Mouse (Mus musculus) forebrain, embryonic 14.5 days (tissue): Measurements from ENCODE around the gene E130309D02Rik. TPM values are rescaled to one million over a fixed set of nuclear protein-coding genes. Genes with fewer than 3 reads are reported as not detected.

Source experiments
- ATAC-seq: fragments of 200-750 bp; cut with Nextera tagmentation; 2 replicates; pipeline ENCODE4 v1.8.0; 2017; ENCODE audit warnings: mild to moderate bottlenecking, moderate library complexity
- DNase-seq: peaks from one replicate; pipeline ENCODE4 v3.0.0-alpha.2; 2015; ENCODE audit warnings: low spot score
- H3K27ac ChIP-seq: fragments of 300-500 bp; sonication (generic); 2 replicates; pipeline ENCODE4 v1.5.1; 2014; ENCODE audit warnings: low read depth, mild to moderate bottlenecking, control low read depth, low read length, moderate library complexity
- H3K27me3 ChIP-seq: fragments of 300-500 bp; sonication (generic); replicated peaks from 2 replicates; pipeline ENCODE4 v1.6.1; 2014; ENCODE audit warnings: low read length, control low read depth, mixed read lengths; ENCODE audit not compliant: control insufficient read depth, insufficient read depth
- H3K36me3 ChIP-seq: fragments of 300-500 bp; sonication (generic); 2 replicates; pipeline ENCODE4 v1.6.1; 2014; ENCODE audit warnings: low read length, control low read depth; ENCODE audit not compliant: control insufficient read depth, insufficient read depth
- H3K4me1 ChIP-seq: fragments of 300-500 bp; sonication (generic); 2 replicates; pipeline ENCODE4 v1.6.1; 2014; ENCODE audit warnings: antibody characterized with exemption, low read length, control low read depth; ENCODE audit not compliant: control insufficient read depth, insufficient read depth
- H3K4me2 ChIP-seq: fragments of 300-500 bp; sonication (generic); 2 replicates; pipeline ENCODE4 v1.6.1; 2014; ENCODE audit warnings: mild to moderate bottlenecking, control low read depth, low read length
- H3K4me3 ChIP-seq: fragments of 300-500 bp; sonication (generic); 2 replicates; pipeline ENCODE4 v1.5.1; 2014; ENCODE audit warnings: low read depth, low read length, control low read depth
- H3K9ac ChIP-seq: fragments of 300-500 bp; sonication (generic); 2 replicates; pipeline ENCODE4 v1.6.1; 2014; ENCODE audit warnings: mild to moderate bottlenecking, low read length, control low read depth, moderate library complexity
- H3K9me3 ChIP-seq: fragments of 300-500 bp; sonication (generic); replicated peaks from 2 replicates; pipeline ENCODE4 v1.6.1; 2016; ENCODE audit warnings: low read length, control low read depth, mixed read lengths; ENCODE audit not compliant: control insufficient read depth
- WGBS: fragments of 180-500 bp; shearing (Covaris S2); extraction: QIAGEN DNeasy Blood & Tissue Kit; methylation state at CpG from one replicate; pipeline ENCODE4 v1.1.7; 2014; 5-methylcytosine and 5-hydroxymethylcytosine counted together
- polyA plus RNA-seq: library from polyadenylated mRNA; unstranded; fragments of >200 nt; fragmentation: Nextera tagmentation; extraction: Ambion mirVana; gene quantifications from 2 replicates; pipeline ENCODE4 v1.2.1, GENCODE M21; 2014

The E130309D02Rik gene
- polyA plus RNA-seq, 1 experiment from 2014 or later, result 32.3 TPM

DNA sequence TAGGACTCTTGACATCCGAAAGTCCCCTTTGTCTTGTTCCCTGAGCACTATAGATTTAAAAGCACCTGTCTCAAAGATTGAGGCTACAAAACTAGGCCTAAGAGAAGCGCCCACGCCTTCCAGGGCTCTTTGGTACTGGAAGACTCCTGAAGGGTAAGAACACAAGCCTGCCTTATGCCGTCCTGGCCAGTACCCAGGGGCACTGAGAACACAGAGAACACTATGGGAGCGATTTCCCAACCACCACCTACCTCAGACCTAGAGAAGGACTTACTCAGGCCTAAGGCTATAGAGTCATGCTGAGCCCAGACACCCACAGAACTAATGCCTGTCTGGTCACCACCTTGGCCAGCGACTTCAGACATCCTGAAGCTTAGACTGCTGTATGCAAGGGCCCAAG, 48.4 kb downstream of the E130309D02Rik start:
- H3K4me1 ChIP-seq, result peaks cover 14% of the 10 kb centered on the region
- no peaks in the 10 kb centered on the region for H3K9me3 ChIP-seq
- DNase-seq (no peak), ATAC-seq (no peak)
- 82% methylated on average over 6 of the region's 6 CpGs for WGBS
- no peak overlapping the region for H3K27ac ChIP-seq
- H3K27me3 ChIP-seq, result no peaks in the 10 kb centered on the region
- H3K9ac ChIP-seq, result no peak overlapping the region
- no peak overlapping the region for H3K4me2 ChIP-seq
- H3K4me3 ChIP-seq, result no peak overlapping the region
- peaks cover 31% of the 10 kb centered on the region for H3K36me3 ChIP-seq

DNA sequence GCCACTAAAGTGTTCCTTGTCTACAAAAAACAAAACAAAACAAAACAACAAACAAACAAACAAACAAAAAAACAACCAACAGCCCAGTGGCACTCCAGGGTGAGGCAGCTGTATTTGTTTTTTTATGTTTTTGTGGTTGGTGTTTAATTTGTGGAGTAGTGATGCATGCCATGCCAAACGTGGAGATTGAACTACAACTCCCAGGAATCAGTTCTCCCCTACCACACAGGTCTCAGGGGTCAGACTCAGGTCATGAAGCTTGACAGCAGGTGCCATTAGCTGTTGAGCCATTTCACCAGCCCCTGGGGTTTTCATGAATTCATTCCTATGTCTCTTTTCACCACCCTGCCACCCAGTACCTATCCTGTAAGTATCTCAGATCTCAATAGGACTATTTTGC, 49.8 kb downstream of the E130309D02Rik start:
- Histone ChIP-seq H3K4me2 (no peak overlapping the region), H3K9ac (no peak overlapping the region), H3K4me3 (no peak overlapping the region), H3K4me1 (peaks cover 10% of the 10 kb centered on the region), H3K9me3 (no peaks in the 10 kb centered on the region), H3K27ac (no peak overlapping the region), H3K27me3 (no peaks in the 10 kb centered on the region), H3K36me3 (peaks cover 45% of the 10 kb centered on the region)
- ATAC-seq (no peak), DNase-seq (no peak)
- WGBS, result 56% methylated on average over 1 of the region's 1 CpGs

DNA sequence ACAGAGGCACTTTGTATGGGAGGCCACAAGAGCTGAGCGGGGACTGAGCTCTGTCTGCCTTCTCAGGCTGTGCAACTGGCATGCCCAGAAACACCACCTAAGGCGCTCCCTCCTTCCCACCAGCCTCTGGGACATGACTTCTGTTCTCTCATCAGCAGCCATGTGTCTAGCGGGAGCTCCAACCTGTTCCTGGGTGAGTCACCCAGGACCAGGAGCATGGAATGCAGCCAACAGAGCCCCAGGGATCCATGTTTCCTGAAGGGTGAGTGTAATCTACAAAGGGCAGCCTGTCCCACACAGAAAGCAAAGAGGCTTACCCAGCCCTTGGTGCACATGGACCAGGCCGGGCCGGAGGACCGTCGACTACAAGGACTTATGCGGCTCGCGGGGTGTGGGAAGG, 50.5 kb downstream of the E130309D02Rik start:
- Histone ChIP-seq H3K36me3 (peaks cover 52% of the 10 kb centered on the region), H3K9ac (no peak overlapping the region), H3K4me1 (peaks cover 8% of the 10 kb centered on the region; the same call in 1 of the 2 replicates), H3K4me2 (no peak overlapping the region), H3K4me3 (no peak overlapping the region), H3K27ac (no peak overlapping the region), H3K9me3 (no peaks in the 10 kb centered on the region), H3K27me3 (no peaks in the 10 kb centered on the region)
- ATAC-seq, result no peak
- WGBS, result 91% methylated on average over 10 of the region's 10 CpGs
- no peak for DNase-seq

DNA sequence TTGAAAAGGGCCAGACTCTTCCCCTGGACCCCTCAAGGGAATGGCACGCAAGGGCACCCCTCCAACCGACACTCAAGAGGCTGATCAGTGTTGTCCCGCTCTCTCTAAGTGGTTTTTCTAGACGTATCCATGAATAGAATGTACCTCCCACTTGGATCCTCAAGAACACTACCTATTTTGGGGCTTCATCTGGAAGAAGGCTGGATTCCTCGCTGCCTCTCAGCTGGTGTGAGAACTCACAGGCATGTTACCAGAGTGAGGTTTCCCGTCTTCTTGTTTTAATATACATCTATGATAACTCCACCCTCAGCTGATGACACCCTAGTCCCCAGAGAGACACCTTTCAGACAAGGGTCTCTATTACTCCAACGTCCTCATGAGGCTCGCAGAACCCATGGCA, 53.5 kb downstream of the E130309D02Rik start:
- WGBS, result 91% methylated on average over 8 of the region's 8 CpGs
- no peaks in the 10 kb centered on the region for H3K4me1 ChIP-seq
- H3K27me3 ChIP-seq, result peaks cover 8% of the 10 kb centered on the region
- ATAC-seq, result no peak
- no peak overlapping the region for H3K4me2 ChIP-seq
- H3K9me3 ChIP-seq, result no peaks in the 10 kb centered on the region
- no peak overlapping the region for H3K9ac ChIP-seq
- no peak overlapping the region for H3K4me3 ChIP-seq
- H3K27ac ChIP-seq, result no peak overlapping the region
- peaks cover 76% of the 10 kb centered on the region for H3K36me3 ChIP-seq
- no peak for DNase-seq

DNA sequence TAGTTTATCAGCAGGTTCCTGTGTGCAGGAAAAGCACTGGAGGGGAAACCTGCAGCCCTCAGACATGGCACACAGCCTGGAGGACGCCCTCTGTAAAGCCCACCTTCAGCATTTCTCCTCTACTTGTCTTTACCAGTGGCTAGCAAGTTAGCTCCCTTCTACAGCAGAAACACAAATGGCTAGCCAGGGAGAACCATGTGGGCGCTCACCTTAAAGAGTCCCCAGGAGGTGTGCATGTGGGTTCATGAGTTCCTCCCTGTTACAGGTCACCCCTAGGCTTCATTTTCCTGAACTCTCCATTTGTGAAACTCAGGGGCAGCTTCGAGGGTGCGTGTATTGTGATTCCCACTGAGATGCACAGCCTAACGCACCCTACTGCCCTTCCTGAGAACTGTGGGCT, 59.4 kb downstream of the E130309D02Rik start:
- Histone ChIP-seq H3K4me1 (peaks cover 2% of the 10 kb centered on the region; the same call in 1 of the 2 replicates), H3K4me2 (no peak overlapping the region), H3K27me3 (peaks cover 54% of the 10 kb centered on the region), H3K4me3 (no peak overlapping the region), H3K36me3 (peaks cover 90% of the 10 kb centered on the region), H3K9ac (no peak overlapping the region), H3K9me3 (no peaks in the 10 kb centered on the region), H3K27ac (no peak overlapping the region)
- no peak for ATAC-seq
- no peak for DNase-seq
- 86% methylated on average over 5 of the region's 5 CpGs for WGBS

DNA sequence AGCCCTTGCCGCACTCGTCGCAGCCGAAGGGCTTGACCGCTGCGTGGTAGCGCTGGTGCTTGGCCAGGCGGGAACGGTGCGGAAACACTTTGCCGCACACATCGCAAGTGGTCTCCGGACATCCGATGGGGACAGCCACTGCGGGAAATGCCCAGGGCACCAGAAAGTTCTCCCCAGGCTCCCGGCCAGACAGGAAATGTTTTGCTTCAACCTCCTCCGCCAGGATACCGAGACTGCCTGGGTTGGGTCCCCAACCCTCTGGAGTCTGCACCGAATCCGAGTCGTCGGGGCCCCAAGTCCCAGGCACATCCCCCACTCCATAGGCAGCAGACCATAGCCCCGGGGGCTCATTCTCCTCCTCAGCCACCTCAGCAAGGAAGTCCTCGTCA, 60.0 kb downstream of the E130309D02Rik start:
- no peaks in the 10 kb centered on the region for H3K9me3 ChIP-seq
- peaks cover 54% of the 10 kb centered on the region for H3K27me3 ChIP-seq
- H3K4me2 ChIP-seq, result no peak overlapping the region
- DNase-seq (no peak), ATAC-seq (no peak)
- H3K9ac ChIP-seq, result no peak overlapping the region
- H3K4me3 ChIP-seq, result no peak overlapping the region
- 23% methylated on average over 24 of the region's 24 CpGs for WGBS
- H3K27ac ChIP-seq, result no peak overlapping the region
- peaks cover 2% of the 10 kb centered on the region; the same call in 1 of the 2 replicates for H3K4me1 ChIP-seq
- peaks cover 83% of the 10 kb centered on the region for H3K36me3 ChIP-seq

DNA sequence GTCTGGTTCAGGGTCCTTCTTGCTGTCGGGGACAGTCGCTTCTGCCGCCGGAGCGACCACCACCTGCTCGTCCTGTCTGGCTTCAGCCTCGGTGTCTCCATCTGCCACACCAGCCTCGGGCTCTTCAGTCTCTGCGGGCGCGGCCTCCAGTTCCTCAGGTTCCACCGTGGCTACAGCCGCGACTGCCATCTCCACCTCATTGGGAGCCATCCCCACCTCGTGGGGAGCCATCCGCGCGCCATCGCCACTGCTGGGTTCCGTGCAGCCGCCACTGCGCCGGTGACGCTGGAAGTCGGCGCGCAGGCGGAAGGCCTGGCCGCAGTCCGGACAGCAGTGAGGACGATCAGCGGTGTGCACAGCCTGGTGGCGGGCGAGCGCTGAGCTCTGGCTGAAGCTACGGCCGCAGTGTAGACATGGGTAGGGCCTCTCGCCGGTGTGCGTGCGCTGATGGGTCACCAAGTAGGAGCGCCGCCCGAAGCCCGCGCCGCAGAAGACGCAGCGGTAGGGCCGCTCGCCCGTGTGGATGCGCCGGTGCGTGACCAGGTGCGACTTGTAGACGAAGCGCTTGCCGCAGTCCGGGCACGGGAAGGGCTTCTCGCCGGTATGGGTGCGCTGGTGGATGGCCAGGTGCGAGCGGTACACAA, 60.6 kb downstream of the E130309D02Rik start:
- H3K36me3 ChIP-seq, result peaks cover 82% of the 10 kb centered on the region

DNA sequence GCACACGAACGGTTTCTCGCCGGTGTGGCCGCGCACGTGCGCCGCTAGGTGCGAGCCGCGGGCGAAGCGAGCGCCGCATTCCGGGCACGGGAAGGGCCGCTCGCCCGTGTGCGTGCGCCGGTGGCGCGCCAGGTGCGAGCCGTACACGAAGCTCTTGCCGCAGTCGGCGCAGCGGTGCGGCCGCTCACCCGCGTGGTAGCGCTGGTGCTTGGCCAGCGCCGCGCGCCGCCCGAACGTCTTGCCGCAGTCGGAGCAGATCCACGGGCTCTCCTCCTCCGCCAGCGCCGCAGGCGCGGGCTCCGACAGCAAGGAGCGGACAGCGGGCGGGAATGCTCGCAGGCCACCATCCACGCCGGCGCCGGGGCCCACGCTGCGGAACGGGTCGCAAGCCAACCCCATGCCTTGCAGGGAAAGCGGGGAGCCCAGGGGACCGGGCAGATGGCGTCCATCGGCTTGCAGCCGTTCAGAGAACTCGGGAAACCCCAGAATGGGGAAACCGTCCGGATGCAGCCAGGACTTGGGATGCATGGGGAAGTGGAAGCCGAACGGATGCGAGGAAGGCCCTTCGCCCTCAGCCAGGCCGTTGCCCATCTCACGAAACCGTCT, 61.2 kb downstream of the E130309D02Rik start:
- Histone ChIP-seq H3K27me3 (peaks cover 54% of the 10 kb centered on the region), H3K36me3 (peaks cover 83% of the 10 kb centered on the region), H3K4me1 (peaks cover 2% of the 10 kb centered on the region; the same call in 1 of the 2 replicates), H3K4me3 (peak overlapping the region; percentile 31), H3K9me3 (no peaks in the 10 kb centered on the region), H3K4me2 (peak overlapping the region; percentile 61), H3K9ac (peak overlapping the region; percentile 35), H3K27ac (no peak overlapping the region)
- peak; percentile 38; the same call in 1 of the 2 replicates for ATAC-seq
- DNase-seq, result peak; percentile 49
- 8% methylated on average over 74 of the region's 81 CpGs for WGBS

More for the DNA sequence above, 60.6 kb downstream of the E130309D02Rik start:
- H3K27me3 ChIP-seq, result peaks cover 54% of the 10 kb centered on the region
- H3K4me2 ChIP-seq, result peak overlapping the region; percentile 61; the same call in 1 of the 2 replicates
- ATAC-seq (no peak; the same call in 1 of the 2 replicates), DNase-seq (no peak)
- peak overlapping the region; percentile 35 for H3K9ac ChIP-seq
- H3K27ac ChIP-seq, result no peak overlapping the region
- WGBS, result 15% methylated on average over 66 of the region's 66 CpGs
- peaks cover 2% of the 10 kb centered on the region; the same call in 1 of the 2 replicates for H3K4me1 ChIP-seq
- H3K4me3 ChIP-seq, result peak overlapping the region; percentile 31; the same call in 1 of the 2 replicates
- no peaks in the 10 kb centered on the region for H3K9me3 ChIP-seq
